ENCODE assay signal across 8 mouse cellular contexts in the genomic region with DNA sequence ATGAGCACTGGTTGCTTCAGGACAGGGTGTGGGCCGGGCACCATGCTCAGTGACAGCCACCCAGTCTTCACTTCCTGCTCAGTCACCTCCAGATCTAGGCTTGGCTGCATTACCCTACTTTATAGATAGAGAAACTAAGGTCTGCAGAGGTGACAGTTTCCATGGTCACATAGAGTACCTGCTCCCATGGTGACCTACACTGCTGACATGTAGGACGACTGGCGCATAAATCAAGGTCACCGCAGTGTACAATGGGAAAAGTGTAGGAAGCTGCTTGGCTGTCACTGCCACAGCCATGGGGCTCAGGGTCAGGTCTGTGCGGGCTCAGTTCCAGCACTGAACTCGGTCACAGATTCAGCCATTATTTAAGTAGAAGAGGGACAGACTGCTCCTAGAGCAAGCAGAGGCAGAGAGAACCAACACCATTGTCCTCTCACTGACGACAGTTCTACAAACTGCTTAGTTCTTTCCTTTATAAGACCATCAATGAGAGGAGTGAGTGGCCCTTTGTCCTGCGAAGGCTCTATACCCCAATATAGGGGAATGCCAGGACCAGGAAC.
DNase-seq lines count a peak whose midpoint lies in the region; ATAC-seq and TF ChIP-seq lines count a peak whose summit lies in the region.

No protein-coding gene starts in this region.

- no peak for TF ChIP-seq POLR2A in kidney, adult 2 months (IDR thresholded peaks at IDR 0.05; ENCODE audit: low read depth, low read length)

- peak overlapping the region; percentile 31; the same call in 1 of the 2 replicates for H3K4me2 ChIP-seq in midbrain, embryonic 14.5 days (ENCODE audit: low read length)

- H3K4me1 ChIP-seq in kidney, adult 2 months (ENCODE audit: control insufficient read depth, insufficient read depth, low read length), result 0 out of 2 replicates have a peak, but pooled peaks cover 3% of the 10 kb centered on the region
- peaks cover 23% of the 10 kb centered on the region for H3K4me1 ChIP-seq in midbrain, embryonic 14.5 days (ENCODE audit: control insufficient read depth, insufficient read depth, low read length)

- 0 out of 2 replicates have a peak overlapping the region, but pooled peaks have one; percentile 7 for H3K27ac ChIP-seq in kidney, adult 2 months (ENCODE audit: insufficient read depth, low read depth, low read length)
- H3K27ac ChIP-seq in midbrain, embryonic 14.5 days (replicated peaks; ENCODE audit: low read depth, low read length), result peak overlapping the region; percentile 77

- no peak overlapping the region for H3K4me3 ChIP-seq in kidney, adult 2 months (ENCODE audit: insufficient read depth, low read depth, low read length)
- no peak overlapping the region for H3K4me3 ChIP-seq in midbrain, embryonic 14.5 days (replicated peaks; ENCODE audit: low read depth, low read length)

- H3K9ac ChIP-seq in midbrain, embryonic 14.5 days (replicated peaks; ENCODE audit: low read length), result peak overlapping the region; percentile 17; the same call in 1 of the 2 replicates

- H3K9me3 ChIP-seq in midbrain, embryonic 14.5 days (ENCODE audit: control insufficient read depth, low read length), result no peaks in the 10 kb centered on the region

- peak; percentile 5 to 17 for DNase-seq in spleen, postnatal 36 days (ENCODE audit: low spot score in 2 of 2)
- DNase-seq in spleen, postnatal 10 days (ENCODE audit: low spot score in 2 of 2), result no peak
- peak; percentile 36 for DNase-seq in heart, adult 8-10 months (ENCODE audit: low spot score)
- DNase-seq in kidney, adult 2 months, result peak; percentile 42
- peak; percentile 50 for DNase-seq in midbrain, embryonic 14.5 days
- DNase-seq in testis, postnatal 14 days (ENCODE audit: low spot score), result no peak
- DNase-seq in lung, adult 18-20 months, result no peak

- H3K36me3 ChIP-seq in kidney, adult 2 months (ENCODE audit: control insufficient read depth, insufficient read depth, low read length), result no peaks in the 10 kb centered on the region
- H3K36me3 ChIP-seq in midbrain, embryonic 14.5 days (ENCODE audit: control insufficient read depth, insufficient read depth, low read length), result no peaks in the 10 kb centered on the region

- 41% methylated on average over 8 of the region's 8 CpGs for WGBS in kidney, adult 2 months
- 37% methylated on average over 8 of the region's 8 CpGs for WGBS in midbrain, embryonic 14.5 days

- H3K27me3 ChIP-seq in kidney, adult 2 months (replicated peaks; ENCODE audit: control insufficient read depth, insufficient read depth, low read length), result no peaks in the 10 kb centered on the region
- H3K27me3 ChIP-seq in midbrain, embryonic 14.5 days (ENCODE audit: control insufficient read depth, insufficient read depth, low read length), result no peaks in the 10 kb centered on the region

- peak; percentile 29 for ATAC-seq in cerebellum, adult (ENCODE audit: insufficient number of reproducible peaks, low FRiP score, low TSS enrichment)
- peak; percentile 35 for ATAC-seq in midbrain, embryonic 14.5 days (ENCODE audit: low FRiP score, low TSS enrichment)

- TF ChIP-seq CTCF in kidney, adult 2 months (conservative IDR thresholded peaks at IDR 0.05; ENCODE audit: insufficient read depth, insufficient read length, low read depth, low read length), result no peak

Comparison
In these comparisons a context has a peak if more than half of its experiments do, and no peak if none do; other contexts are left out.
1. DNase-seq: peak in spleen, postnatal 36 days (2 of 2), heart, adult 8-10 months (single experiment), kidney, adult 2 months (single experiment) and midbrain, embryonic 14.5 days (single experiment); none in spleen, postnatal 10 days (0 of 2), testis, postnatal 14 days (single experiment) and lung, adult 18-20 months (0 of 2).